Mouse (Mus musculus): ENCODE data around the gene Ptprm. TPM values are rescaled to one million over a fixed set of nuclear protein-coding genes. Genes with fewer than 3 reads are reported as not detected.

Gene Ptprm
- polyA plus RNA-seq, 1 experiment = 34.2 TPM

- WGBS = 93% methylated on average over 6 of the region's 6 CpGs
- no peak overlapping the region for H3K4me3 ChIP-seq (replicated peaks; ENCODE audit: insufficient read depth, low read depth, low read length)
- no peak overlapping the region for H3K27ac ChIP-seq (ENCODE audit: insufficient read depth, low read length)
- DNase-seq = no peak
- no peak for TF ChIP-seq CTCF (IDR thresholded peaks at IDR 0.05; ENCODE audit: borderline replicate concordance, insufficient read depth, low read depth, low read length)
- TF ChIP-seq POLR2A (IDR thresholded peaks at IDR 0.05; ENCODE audit: borderline replicate concordance, insufficient read depth, low read length) = no peak
- no peaks in the 10 kb centered on the region; the same call in 1 of the 2 replicates for H3K4me1 ChIP-seq (ENCODE audit: control insufficient read depth, insufficient read depth, low read length)
- H3K27me3 ChIP-seq (ENCODE audit: control insufficient read depth, insufficient read depth, low read length) = 0 out of 2 replicates have a peak, but pooled peaks cover 2% of the 10 kb centered on the region
These were observed 554.0 kb downstream of the Ptprm start for GRCm38 (mm10) chr17:66800231-66800630.

DNA sequence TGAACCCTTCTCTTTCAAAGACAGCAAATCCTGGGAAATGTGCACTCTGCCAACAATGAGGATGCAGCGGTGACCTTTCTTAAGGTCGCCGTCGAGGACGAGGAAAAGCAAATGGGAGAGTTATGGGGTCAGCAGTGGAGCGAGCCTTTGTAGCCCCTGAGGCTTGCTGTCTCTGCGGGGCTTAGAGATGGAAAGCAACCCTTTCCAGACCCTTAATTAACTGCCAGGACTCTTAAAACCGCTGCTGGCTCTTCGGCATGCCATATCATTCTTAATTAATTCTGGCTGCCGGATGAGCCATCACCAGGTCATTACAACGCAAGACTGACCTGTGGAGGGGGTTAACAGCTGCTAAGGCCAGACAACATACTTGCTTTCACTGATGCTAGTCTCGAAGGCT, 568.1 kb downstream of the Ptprm start:
- no peak for DNase-seq
- Histone ChIP-seq H3K27me3 (ENCODE audit: control insufficient read depth, insufficient read depth, low read length) (no peaks in the 10 kb centered on the region), H3K4me3 (replicated peaks; ENCODE audit: insufficient read depth, low read depth, low read length) (no peak overlapping the region), H3K27ac (ENCODE audit: insufficient read depth, low read length) (no peak overlapping the region), H3K4me1 (ENCODE audit: control insufficient read depth, insufficient read depth, low read length) (no peaks in the 10 kb centered on the region)
- WGBS = 38% methylated on average over 12 of the region's 12 CpGs
- no peak for TF ChIP-seq POLR2A (IDR thresholded peaks at IDR 0.05; ENCODE audit: borderline replicate concordance, insufficient read depth, low read length)
- no peak for TF ChIP-seq CTCF (IDR thresholded peaks at IDR 0.05; ENCODE audit: borderline replicate concordance, insufficient read depth, low read depth, low read length)

- 91% methylated on average over 11 of the region's 11 CpGs for WGBS
- TF ChIP-seq POLR2A (IDR thresholded peaks at IDR 0.05; ENCODE audit: borderline replicate concordance, insufficient read depth, low read length) (no peak), CTCF (IDR thresholded peaks at IDR 0.05; ENCODE audit: borderline replicate concordance, insufficient read depth, low read depth, low read length) (no peak)
- H3K4me1 ChIP-seq (ENCODE audit: control insufficient read depth, insufficient read depth, low read length) = no peaks in the 10 kb centered on the region
- H3K27me3 ChIP-seq (ENCODE audit: control insufficient read depth, insufficient read depth, low read length) = no peaks in the 10 kb centered on the region
- no peak overlapping the region for H3K4me3 ChIP-seq (replicated peaks; ENCODE audit: insufficient read depth, low read depth, low read length)
- H3K27ac ChIP-seq (ENCODE audit: insufficient read depth, low read length) = no peak overlapping the region
- DNase-seq = no peak
These were observed 568.7 kb downstream of the Ptprm start for GRCm38 (mm10) chr17:66785586-66785985.

DNA sequence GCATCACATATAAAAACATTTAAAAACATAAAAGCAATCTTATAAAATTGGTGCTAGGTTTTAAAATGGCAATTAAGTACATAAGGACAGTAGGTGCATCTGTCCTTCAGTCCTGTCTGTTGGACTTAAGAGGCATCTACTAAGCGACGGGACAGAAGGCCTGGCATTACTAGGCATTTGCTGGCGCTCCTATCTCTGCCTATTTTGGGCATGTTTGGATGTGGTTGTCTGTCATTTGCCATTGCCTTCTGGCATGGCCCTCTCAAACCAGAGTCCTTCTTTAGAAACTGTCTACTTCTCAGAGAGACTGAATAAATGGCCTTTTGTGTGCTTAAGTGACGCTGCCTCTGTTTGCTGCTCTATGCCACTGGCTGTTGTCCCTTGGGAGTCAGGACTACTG, 570.7 kb downstream of the Ptprm start:
- no peaks in the 10 kb centered on the region for H3K4me1 ChIP-seq (ENCODE audit: control insufficient read depth, insufficient read depth, low read length)
- H3K27ac ChIP-seq (ENCODE audit: insufficient read depth, low read length) = no peak overlapping the region
- no peak for DNase-seq
- WGBS = 75% methylated on average over 4 of the region's 4 CpGs
- H3K27me3 ChIP-seq (ENCODE audit: control insufficient read depth, insufficient read depth, low read length) = no peaks in the 10 kb centered on the region
- TF ChIP-seq CTCF (IDR thresholded peaks at IDR 0.05; ENCODE audit: borderline replicate concordance, insufficient read depth, low read depth, low read length) = no peak
- TF ChIP-seq POLR2A (IDR thresholded peaks at IDR 0.05; ENCODE audit: borderline replicate concordance, insufficient read depth, low read length) = no peak
- no peak overlapping the region for H3K4me3 ChIP-seq (replicated peaks; ENCODE audit: insufficient read depth, low read depth, low read length)

DNA sequence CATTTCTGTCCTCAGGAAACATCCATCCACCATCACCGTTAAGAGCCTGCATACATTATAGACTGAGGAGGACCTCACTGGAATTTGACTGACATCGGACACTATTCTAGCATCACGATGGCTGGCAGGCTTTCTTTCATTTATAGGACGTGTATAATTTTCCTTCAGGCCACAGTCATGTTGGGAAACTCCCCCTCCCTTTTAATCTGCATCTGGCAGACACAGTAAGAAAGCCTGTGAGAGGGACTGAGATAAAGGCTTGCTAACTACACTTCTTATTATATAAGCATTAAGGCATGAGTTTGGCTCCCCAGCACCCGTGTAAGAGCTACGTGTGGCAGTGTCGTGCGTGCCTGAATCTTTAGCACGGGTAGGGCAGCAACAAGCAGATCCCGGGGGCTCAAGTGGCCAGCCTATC, 571.2 kb downstream of the Ptprm start:
- Histone ChIP-seq H3K27me3 (ENCODE audit: control insufficient read depth, insufficient read depth, low read length) (no peaks in the 10 kb centered on the region), H3K27ac (ENCODE audit: insufficient read depth, low read length) (no peak overlapping the region), H3K4me3 (replicated peaks; ENCODE audit: insufficient read depth, low read depth, low read length) (no peak overlapping the region), H3K4me1 (ENCODE audit: control insufficient read depth, insufficient read depth, low read length) (no peaks in the 10 kb centered on the region)
- WGBS = 71% methylated on average over 10 of the region's 10 CpGs
- no peak for DNase-seq
- TF ChIP-seq POLR2A (IDR thresholded peaks at IDR 0.05; ENCODE audit: borderline replicate concordance, insufficient read depth, low read length) = no peak
- no peak for TF ChIP-seq CTCF (IDR thresholded peaks at IDR 0.05; ENCODE audit: borderline replicate concordance, insufficient read depth, low read depth, low read length)

GRCm38 (mm10) chr17:66781910-66782309, 572.3 kb downstream of the Ptprm start:
- no peak for TF ChIP-seq POLR2A (IDR thresholded peaks at IDR 0.05; ENCODE audit: borderline replicate concordance, insufficient read depth, low read length)
- TF ChIP-seq CTCF (IDR thresholded peaks at IDR 0.05; ENCODE audit: borderline replicate concordance, insufficient read depth, low read depth, low read length) = no peak
- H3K4me3 ChIP-seq (replicated peaks; ENCODE audit: insufficient read depth, low read depth, low read length) = no peak overlapping the region
- H3K27me3 ChIP-seq (ENCODE audit: control insufficient read depth, insufficient read depth, low read length) = no peaks in the 10 kb centered on the region
- H3K27ac ChIP-seq (ENCODE audit: insufficient read depth, low read length) = no peak overlapping the region
- WGBS = 57% methylated on average over 3 of the region's 3 CpGs
- DNase-seq = no peak
- H3K4me1 ChIP-seq (ENCODE audit: control insufficient read depth, insufficient read depth, low read length) = no peaks in the 10 kb centered on the region

DNA sequence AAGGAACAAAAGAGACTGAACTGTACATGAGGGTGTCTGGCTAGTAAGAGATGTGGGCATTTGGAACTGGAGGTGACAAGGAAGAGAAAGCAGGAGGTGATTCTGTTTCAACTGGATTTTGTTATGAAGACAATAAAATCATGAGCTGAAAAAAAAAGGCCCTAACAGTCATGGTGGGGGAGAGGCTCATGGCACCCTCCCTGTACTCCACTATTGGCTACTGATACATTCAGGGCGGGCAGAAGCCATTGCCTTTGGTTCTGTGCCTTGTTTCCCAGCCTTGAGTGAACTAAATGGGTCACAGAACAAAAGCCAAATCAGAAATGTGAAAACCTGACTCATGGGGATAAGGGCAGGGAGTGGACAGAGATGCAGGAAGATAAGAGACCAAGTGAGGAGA, 575.2 kb downstream of the Ptprm start:
- no peaks in the 10 kb centered on the region for H3K4me1 ChIP-seq (ENCODE audit: control insufficient read depth, insufficient read depth, low read length)
- no peak overlapping the region for H3K4me3 ChIP-seq (replicated peaks; ENCODE audit: insufficient read depth, low read depth, low read length)
- H3K27me3 ChIP-seq (ENCODE audit: control insufficient read depth, insufficient read depth, low read length) = no peaks in the 10 kb centered on the region
- no peak for DNase-seq
- WGBS = 71% methylated on average over 1 of the region's 1 CpGs
- H3K27ac ChIP-seq (ENCODE audit: insufficient read depth, low read length) = no peak overlapping the region
- TF ChIP-seq CTCF (IDR thresholded peaks at IDR 0.05; ENCODE audit: borderline replicate concordance, insufficient read depth, low read depth, low read length) = no peak
- TF ChIP-seq POLR2A (IDR thresholded peaks at IDR 0.05; ENCODE audit: borderline replicate concordance, insufficient read depth, low read length) = no peak

DNA sequence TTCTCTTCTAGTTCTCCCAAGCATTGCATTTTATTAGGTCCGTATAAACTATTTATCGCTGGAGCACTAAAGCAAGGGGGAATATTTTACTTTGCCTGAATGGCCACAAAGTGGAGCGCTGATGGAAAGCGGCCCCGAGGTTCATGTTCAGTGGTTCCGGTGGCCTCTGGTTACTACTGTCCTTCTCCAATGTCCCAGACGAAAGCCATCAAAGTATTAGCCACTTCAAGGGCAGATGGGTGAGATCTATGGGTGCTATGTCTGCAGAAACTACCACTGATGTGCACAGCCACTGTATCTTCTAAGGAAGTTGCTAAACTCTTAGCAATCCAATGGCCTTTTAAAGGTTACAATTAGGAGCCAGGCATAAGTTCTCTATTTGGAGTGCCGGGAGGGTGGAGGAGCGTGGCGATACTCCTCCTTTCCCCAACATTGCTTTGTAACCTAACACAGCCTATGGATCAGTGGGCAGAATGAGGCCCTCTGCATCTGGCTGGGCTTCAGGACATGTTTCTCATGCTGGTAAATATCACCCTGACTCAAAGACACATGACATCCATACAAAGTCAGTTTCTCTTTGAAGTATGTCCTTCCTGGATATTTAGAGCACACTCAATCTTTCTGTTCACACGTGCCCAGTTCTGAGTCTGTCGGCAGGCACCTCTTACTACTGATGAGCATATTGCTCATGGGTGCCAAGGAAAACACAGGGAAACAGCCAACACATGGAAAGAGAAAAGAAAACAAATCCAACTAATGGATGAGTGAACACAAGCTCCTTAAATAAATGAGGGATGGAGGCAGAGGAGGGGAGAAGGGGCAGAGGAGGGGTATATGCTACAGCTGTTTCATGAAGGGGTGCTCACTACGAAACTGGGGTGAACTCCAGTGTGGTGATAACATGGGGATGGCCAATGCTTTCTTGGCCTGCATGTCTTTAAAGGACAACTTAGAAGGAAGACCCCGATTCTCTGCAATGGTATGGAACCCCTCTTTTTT, 584.6 kb downstream of the Ptprm start:
- no peak for DNase-seq
- H3K27me3 ChIP-seq (ENCODE audit: control insufficient read depth, insufficient read depth, low read length) = no peaks in the 10 kb centered on the region
- H3K4me3 ChIP-seq (replicated peaks; ENCODE audit: insufficient read depth, low read depth, low read length) = no peak overlapping the region
- H3K27ac ChIP-seq (ENCODE audit: insufficient read depth, low read length) = no peak overlapping the region
- no peaks in the 10 kb centered on the region for H3K4me1 ChIP-seq (ENCODE audit: control insufficient read depth, insufficient read depth, low read length)
- TF ChIP-seq POLR2A (IDR thresholded peaks at IDR 0.05; ENCODE audit: borderline replicate concordance, insufficient read depth, low read length) = no peak
- no peak for TF ChIP-seq CTCF (IDR thresholded peaks at IDR 0.05; ENCODE audit: borderline replicate concordance, insufficient read depth, low read depth, low read length)
- WGBS = 82% methylated on average over 14 of the region's 14 CpGs

Measured in cerebellum, adult 2 months (tissue).